Mouse (Mus musculus): ENCODE measurements around the gene Itch.
A peak's percentile ranks its signal among the peaks of the same experiment; 100 is the strongest.
"Not testable (repeated sequence)": the region's sequence is repeated elsewhere in the genome, so short reads cannot be mapped to it uniquely, and the experiment has no call there.

The Itch gene

GRCm38 (mm10) chr2:155133011-155133976, at the start of gene Itch:
TSS of gene Itch (plus strand) at chr2:155133509.
- peak; percentile 93 to 94 for DNase-seq

GRCm38 (mm10) chr2:155084546-155084945, 48.8 kb upstream of the Itch start:
- no peak for DNase-seq

GRCm38 (mm10) chr2:155086328-155086727, 47.0 kb upstream of the Itch start:
- DNase-seq, result peak in 1 of 2 experiments; percentile 27

- no peak for DNase-seq
Measured at GRCm38 (mm10) chr2:155088264-155088663, 45.0 kb upstream of the Itch start.

DNA sequence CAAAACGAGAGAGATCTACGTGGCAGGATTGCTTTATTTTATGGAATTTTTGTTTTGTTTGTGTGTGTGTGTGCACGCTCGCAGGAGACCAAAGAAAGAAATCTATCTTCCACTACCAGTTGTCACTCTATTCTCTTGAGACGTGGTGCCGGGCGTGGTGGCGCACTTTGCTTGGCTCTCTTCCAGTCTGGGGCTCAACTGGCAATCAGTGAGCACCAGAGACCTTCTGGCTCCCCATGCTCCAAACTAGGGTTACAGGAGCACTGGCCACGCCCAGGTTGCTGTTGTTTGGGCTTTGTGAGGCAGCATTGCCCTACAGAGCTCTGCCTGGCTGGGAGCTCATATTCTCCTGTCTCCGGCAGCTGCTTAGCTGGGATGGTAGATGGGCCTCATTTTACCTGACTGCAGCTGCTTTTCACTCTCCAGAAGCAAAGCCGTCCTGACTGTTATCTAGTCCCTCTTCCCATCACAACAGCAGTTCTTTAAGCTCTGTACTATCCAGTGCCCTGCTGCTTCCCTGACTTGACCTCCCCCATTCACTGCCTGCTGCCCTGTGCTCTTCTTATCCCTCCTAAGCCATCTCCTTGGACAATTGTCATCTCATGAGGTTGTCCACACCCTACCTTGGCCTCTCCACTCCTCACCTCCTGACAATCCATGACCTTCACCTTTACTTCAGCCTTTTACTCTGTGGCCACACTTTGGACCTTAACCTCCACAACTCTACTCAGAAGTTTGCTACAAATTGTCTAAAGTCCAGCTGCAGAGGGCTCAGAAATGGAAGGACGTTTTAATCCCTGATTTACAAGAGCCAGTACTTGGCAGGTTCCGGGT, 42.2 kb upstream of the Itch start:
- no peak for DNase-seq

DNA sequence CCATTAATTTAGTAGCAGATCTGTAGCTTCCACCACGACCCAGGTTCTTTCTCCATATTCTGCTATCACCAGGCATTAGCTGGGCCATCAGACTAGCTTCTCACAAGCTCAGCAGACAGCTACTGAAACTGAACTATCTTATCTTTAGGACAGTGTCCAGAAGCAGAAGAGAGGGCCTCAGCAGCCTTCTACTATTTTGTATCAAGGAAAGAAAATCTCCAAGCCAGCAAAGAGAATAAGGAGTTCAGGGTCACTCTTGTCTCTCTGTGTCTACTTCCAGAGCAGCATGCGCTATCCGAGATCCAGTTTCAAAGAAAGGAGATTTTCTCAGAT, 41.6 kb upstream of the Itch start:
- DNase-seq, result no peak

DNA sequence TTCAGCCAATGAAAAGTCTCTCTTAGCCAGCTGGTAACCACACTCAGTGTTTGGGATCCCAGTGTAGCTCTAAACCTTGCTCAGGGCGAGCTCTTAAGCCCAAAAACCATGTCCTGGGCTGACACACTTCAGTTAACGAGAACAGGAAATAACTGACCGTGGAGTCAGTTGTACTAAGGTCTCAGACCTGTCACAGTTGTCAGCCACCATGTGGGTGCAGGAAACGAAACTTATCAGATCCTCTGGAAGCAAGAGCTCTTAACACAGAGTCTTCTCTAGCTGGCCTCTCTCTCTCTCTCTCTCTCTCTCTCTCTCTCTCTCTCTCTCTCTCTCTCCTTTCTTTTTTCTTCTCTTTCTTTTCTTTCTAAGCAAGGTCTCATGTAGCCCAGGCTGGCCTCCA, 39.9 kb upstream of the Itch start:
- no peak for DNase-seq

DNA sequence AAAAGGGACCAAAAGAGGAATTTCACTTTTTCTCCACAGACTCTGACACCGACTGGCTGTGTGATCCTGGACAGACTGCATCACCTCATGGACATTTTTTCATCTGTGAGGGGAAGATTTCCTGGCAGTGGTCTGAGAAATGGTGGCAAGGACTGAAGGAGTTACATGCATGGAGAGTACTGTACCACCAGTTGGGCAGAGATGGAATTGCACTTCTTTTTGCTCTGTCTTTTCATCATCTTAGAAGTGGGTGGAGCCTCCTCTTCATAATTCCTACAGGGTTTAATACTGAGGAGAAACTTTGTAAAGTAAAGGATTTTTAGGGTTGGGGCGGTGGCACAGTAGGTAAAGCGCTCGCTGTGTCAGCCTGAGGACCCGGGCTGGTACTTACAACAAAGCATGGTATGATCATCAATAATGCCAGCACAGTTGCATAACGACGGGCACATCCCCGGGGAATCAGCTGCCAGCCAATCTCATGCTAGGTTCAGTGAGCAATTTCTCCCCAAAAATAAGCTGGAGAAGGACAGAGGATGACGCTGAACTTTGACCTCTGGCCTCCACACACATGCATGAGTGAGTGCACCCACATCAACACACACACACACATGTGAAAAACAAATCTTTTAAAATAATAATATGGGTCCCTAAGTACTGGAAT, 34.5 kb upstream of the Itch start:
- DNase-seq, result no peak

DNA sequence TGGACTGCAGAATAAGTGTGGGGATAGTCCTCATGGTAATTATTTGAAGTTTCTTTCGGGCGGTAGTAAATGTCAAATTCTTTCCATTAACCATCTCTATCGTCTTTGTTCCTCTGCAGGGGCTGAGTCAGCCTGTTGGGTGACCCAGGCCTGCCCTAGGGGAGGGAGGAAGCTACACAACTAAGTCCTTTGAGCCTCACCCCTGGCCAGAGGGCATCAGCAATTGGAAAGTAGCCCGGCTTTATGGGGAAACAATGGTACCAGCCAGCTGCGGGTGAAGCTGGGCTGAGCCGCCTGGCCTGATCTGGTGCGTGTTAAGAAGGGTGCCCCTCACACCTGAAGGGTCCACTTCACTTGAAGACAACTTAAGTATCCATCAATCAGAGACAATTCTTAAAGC, 33.9 kb upstream of the Itch start:
- DNase-seq, result peak in 1 of 2 experiments; percentile 15

GRCm38 (mm10) chr2:155099994-155100795, 33.1 kb upstream of the Itch start:
- no peak for DNase-seq

DNA sequence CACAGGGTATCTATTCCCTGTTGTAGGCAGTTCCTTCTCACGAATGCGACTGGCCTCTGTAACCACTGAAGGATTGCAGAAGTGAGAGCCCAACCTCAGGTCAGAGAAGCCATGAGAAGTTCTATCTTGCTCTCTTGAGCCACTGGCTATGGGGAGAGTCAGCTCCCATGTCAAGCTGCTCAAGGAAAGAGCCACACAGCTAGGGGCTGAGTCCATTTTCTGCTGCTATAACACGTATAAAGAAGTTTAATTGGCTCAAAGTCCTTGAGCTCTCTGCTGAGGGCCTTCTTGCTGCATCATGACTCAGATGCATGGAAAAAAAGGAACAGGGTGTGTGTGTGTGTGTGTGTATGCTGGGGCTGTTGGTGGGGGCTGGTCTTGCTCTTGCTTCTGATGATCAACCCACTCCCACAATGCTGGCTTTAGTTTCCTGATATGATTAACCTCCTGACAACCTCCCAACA, 32.5 kb upstream of the Itch start:
- DNase-seq, result no peak

- no peak for DNase-seq
Measured at GRCm38 (mm10) chr2:155101761-155102181, 31.5 kb upstream of the Itch start.

DNA sequence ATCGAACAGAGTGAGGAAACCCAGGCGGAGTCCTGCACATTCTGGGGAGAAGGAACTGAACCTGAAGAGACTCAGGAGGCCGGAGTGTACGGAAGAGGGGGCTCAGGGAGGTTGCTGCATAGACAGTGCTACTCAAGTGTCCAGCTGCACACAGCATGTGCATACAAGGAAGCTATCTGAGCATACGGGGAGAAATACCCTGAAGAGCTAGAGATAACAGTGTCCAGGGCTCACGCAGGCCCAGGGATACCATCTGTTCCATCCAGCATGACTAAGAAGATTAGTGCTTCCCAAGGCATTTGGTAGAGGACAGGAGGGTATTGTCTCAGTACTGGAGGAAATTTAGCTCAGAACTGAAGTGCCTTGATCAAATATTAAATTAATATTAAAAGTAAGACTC, 29.7 kb upstream of the Itch start:
- DNase-seq, result no peak

DNA sequence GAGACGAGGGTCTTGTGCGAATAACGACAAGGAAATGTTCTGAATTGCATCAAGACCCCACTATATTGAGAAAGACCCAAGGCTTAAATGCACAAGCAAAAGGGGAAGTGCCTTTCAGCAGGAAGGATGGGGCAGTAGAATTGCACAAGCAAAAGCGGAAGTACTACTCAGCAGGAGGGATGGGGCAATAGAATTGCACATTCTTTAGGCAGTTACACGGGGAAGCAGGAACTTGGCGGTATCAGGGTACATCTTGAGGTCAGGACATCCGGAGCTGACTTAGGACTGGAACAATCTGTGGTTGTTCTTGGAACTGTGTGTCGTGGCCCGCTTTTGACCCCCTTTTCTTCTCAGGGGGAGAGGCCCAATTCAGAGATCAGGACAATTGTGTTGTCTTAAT, 26.0 kb upstream of the Itch start:
- DNase-seq, result not testable (repeated sequence)

DNA sequence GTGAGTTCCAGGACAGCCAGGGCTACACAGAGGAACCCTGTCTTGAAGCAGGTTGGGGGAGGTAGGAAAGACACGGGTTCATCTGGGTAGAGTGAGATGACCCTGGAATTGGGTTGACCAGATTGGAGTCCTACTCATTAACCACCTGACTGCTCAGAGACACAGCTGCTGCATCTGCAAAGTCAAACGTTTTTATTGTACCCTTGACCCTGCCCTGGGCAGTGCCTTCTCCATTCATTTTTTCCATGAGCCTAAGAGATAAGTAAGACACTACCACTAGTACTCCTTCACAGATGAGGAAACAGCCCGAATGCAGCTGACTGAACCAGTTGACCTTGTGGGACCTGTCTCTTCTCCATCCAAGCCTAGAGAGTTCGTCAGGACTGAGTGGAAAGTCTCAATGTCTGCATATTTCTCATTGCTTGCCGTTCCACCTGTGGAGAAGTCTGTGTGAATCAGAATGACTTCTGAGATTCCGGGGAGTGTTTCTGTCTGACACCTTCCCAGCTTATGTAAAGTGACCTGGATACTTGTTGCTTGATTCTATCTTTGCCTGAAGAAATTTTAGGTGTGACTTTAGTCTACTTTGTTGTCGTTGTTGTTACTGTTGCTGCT, 18.0 kb upstream of the Itch start:
- DNase-seq, result no peak

DNA sequence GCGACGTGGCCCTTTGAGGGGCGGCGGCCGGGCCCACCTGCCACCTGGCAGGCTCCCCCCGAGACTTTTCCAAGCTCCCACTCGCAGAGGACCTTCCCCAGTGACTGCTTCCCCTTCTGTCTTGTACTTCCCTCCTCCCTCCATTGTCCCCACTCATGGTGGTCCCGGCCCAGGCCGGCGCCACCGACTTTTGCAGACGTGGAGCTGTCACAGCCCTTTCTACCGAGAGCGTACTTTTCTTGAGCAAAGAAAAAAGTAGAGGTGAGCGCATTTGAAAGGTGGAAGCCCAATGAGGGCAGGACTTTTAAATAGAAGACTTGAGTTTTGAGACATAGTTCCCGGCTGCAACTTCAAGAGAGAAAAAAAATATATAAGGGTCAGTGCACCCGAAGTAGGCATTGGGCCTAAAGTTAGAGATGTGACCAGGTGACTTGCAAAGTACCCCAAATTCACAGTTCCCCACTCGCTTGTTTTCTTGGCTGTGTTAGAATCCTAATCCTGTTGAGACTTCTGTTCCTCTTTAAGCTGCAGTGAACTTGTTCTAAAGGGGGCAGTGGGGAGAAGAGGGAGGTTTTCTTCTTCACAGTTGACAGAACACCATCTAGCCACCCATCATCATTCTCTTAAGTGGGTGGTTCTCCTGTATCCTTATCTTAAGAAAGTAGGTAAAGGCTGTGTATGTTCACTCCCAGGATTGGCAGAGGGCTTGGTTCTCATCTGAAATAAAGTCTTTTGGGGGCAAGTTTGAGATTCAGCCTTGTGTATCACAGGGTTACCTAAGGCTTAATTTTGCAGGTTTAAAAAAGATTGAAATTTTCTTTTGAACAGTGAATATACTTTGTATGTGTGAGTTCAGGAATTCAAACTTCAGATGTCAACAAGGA, 910 bp downstream of the Itch start:
- peak; percentile 12 to 13 for DNase-seq

DNA sequence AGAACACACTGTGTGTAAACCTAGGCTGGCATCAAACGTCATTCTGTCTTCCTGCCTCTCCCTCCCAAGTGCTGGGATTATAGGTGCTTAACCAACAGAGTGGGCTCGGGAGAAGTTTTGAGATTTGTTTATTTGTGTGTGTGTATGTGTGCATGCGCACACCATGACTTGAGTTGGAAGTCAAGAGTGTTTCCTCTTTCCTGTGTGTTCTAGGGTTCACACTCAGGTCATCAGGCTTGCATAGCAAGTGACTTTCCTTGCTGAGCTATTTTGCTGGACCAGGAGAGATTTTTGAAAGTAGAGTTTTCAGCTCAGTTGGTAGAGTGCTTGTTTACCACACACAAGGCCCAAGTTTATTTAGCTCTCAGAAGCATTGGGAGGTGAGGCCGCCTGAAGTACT, 1.8 kb downstream of the Itch start:
- DNase-seq, result peak in 1 of 2 experiments; percentile 26

GRCm38 (mm10) chr2:155135534-155135933, 2.2 kb downstream of the Itch start:
- no peak for DNase-seq

- DNase-seq, result no peak
Measured at GRCm38 (mm10) chr2:155140986-155141385, 7.7 kb downstream of the Itch start.

DNA sequence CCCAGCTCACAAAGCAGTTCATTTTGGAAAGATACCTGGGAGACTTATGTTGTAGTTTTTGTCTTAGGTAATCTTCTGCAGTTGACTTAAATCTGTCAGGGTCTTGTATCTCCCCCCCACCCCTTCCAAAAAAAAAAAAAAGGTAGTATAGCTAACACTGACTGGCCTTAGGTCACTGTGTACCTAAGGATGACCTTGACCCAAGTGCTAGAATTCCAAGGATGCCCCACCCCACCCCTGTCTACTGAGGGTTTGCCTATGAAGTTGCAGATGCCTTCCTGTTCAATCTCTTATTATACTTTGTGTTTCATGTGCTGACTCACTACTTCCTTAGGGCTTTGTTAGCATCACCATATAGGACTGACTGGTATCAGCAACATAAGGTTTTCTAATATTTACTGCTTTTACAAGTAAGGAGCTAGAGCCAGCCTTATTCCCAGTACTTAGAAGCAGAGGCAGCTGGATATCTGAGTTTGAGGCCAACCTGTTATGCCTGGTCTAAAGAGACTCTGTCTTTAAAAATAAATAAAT, 8.8 kb downstream of the Itch start:
- no peak for DNase-seq
